Mouse (Mus musculus): ENCODE measurements around the gene Gm13871. TPM values are rescaled to one million over a fixed set of nuclear protein-coding genes. Genes with fewer than 3 reads are reported as not detected.

The Gm13871 gene
- total RNA-seq (2023) = not detected

DNA sequence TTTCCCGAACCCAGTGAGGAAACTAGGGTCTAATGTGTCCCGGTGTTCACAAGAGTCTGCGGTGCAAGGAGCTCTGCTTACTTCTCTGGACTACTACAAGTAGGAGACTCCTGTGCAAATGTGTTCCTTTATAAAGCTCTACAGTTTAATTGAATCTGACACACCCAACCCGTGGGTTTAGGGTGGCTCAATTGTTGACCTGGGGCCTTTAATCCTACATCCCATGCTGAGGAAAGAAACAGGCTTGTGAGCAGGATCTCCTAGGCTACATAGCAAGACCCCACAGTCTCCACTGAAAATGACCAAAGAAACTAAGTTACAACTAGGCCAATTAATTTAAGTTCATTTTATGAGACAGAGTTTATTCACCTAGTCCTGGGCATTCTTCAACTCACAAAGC lies at the start of gene Gm13871:
TSS of gene Gm13871 (minus strand) at position 101 of the 400 bp plus-strand sequence.

DNA sequence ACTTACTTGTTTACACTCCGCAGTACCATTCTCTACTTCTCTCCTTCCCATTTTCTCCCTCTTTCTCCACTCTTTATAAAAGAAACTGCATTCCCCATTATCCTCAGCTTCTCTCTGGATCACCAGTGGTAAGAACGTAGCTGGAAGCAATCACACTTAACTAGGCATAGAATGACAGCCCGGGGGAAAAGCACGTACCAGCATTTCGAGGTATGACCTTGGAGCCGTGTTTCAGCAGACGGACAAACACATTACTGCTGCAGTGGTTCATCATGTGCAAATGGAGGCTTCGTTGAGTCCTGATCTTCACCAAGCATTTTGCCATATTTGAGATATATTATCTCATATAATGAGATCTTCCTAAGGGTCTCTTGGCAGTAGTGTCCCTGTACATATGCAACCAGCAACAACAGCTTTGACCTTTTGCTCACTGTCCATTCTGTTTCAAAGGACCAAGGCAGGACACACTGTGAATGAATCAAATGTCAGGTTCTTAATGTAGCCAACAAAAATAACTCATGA lies 44.7 kb upstream of the Gm13871 start, which contains the start of gene 2310002L09Rik:
TSS of gene 2310002L09Rik (minus strand) at position 472 of the 522 bp plus-strand sequence.

GRCm38 (mm10) chr4:73920660-73921059 lies 14.9 kb upstream of the Gm13871 start, which contains the start of gene Gm11756:
Gene Gm11756, minus strand, starts transcription at chr4:73920760.

DNA sequence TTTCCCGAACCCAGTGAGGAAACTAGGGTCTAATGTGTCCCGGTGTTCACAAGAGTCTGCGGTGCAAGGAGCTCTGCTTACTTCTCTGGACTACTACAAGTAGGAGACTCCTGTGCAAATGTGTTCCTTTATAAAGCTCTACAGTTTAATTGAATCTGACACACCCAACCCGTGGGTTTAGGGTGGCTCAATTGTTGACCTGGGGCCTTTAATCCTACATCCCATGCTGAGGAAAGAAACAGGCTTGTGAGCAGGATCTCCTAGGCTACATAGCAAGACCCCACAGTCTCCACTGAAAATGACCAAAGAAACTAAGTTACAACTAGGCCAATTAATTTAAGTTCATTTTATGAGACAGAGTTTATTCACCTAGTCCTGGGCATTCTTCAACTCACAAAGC lies 14.7 kb downstream of the Gm13871 start, which contains the start of gene Gm11757:
TSS of gene Gm11757 (minus strand) at position 101 of the 400 bp plus-strand sequence.

GRCm38 (mm10) chr4:73876166-73876565 lies 29.6 kb downstream of the Gm13871 start, which contains the start of gene Gm11758:
Gene Gm11758, minus strand, starts transcription at chr4:73876266.

Other genes starting within 250 kb of the Gm13871 start
- not detected for gene Gm11239, start 237.6 kb downstream of the Gm13871 start, total RNA-seq (2023)
- not detected for gene Gm428, start 222.4 kb downstream of the Gm13871 start, total RNA-seq (2023)
- gene Rasef, start 115.0 kb downstream of the Gm13871 start, total RNA-seq (2023) = not detected
- gene Gm11758, start 29.7 kb downstream of the Gm13871 start, total RNA-seq (2023) = not detected
- gene Gm11757, start 14.8 kb downstream of the Gm13871 start, total RNA-seq (2023) = not detected
- not detected for gene Gm11756, start 14.8 kb upstream of the Gm13871 start, total RNA-seq (2023)
- not detected for gene 2310002L09Rik, start 44.9 kb upstream of the Gm13871 start, total RNA-seq (2023)
- not detected for gene Frmd3, start 107.5 kb upstream of the Gm13871 start, total RNA-seq (2023)

Measured in T-cell, adult 66 days (primary cell).